Mouse (Mus musculus) forebrain, embryonic 14.5 days (tissue): Measurements from ENCODE around the gene Gm11172. TPM values are rescaled to one million over a fixed set of nuclear protein-coding genes. Genes with fewer than 3 reads are reported as not detected.
"Not testable (repeated sequence)": the region's sequence is repeated elsewhere in the genome, so short reads cannot be mapped to it uniquely, and the experiment has no call there.

Experiments
- ATAC-seq: fragments of 200-750 bp; cut with Nextera tagmentation; 2 replicates; pipeline ENCODE4 v1.8.0; 2017; ENCODE audit warnings: mild to moderate bottlenecking, moderate library complexity
- DNase-seq: peaks from one replicate; pipeline ENCODE4 v3.0.0-alpha.2; 2015; ENCODE audit warnings: low spot score
- H3K27ac ChIP-seq: fragments of 300-500 bp; sonication (generic); 2 replicates; pipeline ENCODE4 v1.5.1; 2014; ENCODE audit warnings: low read depth, mild to moderate bottlenecking, control low read depth, low read length, moderate library complexity
- H3K27me3 ChIP-seq: fragments of 300-500 bp; sonication (generic); replicated peaks from 2 replicates; pipeline ENCODE4 v1.6.1; 2014; ENCODE audit warnings: low read length, control low read depth, mixed read lengths; ENCODE audit not compliant: control insufficient read depth, insufficient read depth
- H3K36me3 ChIP-seq: fragments of 300-500 bp; sonication (generic); 2 replicates; pipeline ENCODE4 v1.6.1; 2014; ENCODE audit warnings: low read length, control low read depth; ENCODE audit not compliant: control insufficient read depth, insufficient read depth
- H3K4me1 ChIP-seq: fragments of 300-500 bp; sonication (generic); 2 replicates; pipeline ENCODE4 v1.6.1; 2014; ENCODE audit warnings: antibody characterized with exemption, low read length, control low read depth; ENCODE audit not compliant: control insufficient read depth, insufficient read depth
- H3K4me2 ChIP-seq: fragments of 300-500 bp; sonication (generic); 2 replicates; pipeline ENCODE4 v1.6.1; 2014; ENCODE audit warnings: mild to moderate bottlenecking, control low read depth, low read length
- H3K4me3 ChIP-seq: fragments of 300-500 bp; sonication (generic); 2 replicates; pipeline ENCODE4 v1.5.1; 2014; ENCODE audit warnings: low read depth, low read length, control low read depth
- H3K9ac ChIP-seq: fragments of 300-500 bp; sonication (generic); 2 replicates; pipeline ENCODE4 v1.6.1; 2014; ENCODE audit warnings: mild to moderate bottlenecking, low read length, control low read depth, moderate library complexity
- H3K9me3 ChIP-seq: fragments of 300-500 bp; sonication (generic); replicated peaks from 2 replicates; pipeline ENCODE4 v1.6.1; 2016; ENCODE audit warnings: low read length, control low read depth, mixed read lengths; ENCODE audit not compliant: control insufficient read depth
- WGBS: fragments of 180-500 bp; shearing (Covaris S2); extraction: QIAGEN DNeasy Blood & Tissue Kit; methylation state at CpG from one replicate; pipeline ENCODE4 v1.1.7; 2014; 5-methylcytosine and 5-hydroxymethylcytosine counted together
- polyA plus RNA-seq: library from polyadenylated mRNA; unstranded; fragments of >200 nt; fragmentation: Nextera tagmentation; extraction: Ambion mirVana; gene quantifications from 2 replicates; pipeline ENCODE4 v1.2.1, GENCODE M21; 2014

Gm11172 gene
- polyA plus RNA-seq, 1 experiment from 2014 or later, result not detected

- Histone ChIP-seq H3K4me3 (no peak overlapping the region), H3K4me2 (no peak overlapping the region), H3K9ac (no peak overlapping the region), H3K36me3 (no peaks in the 10 kb centered on the region), H3K4me1 (0 out of 2 replicates have a peak, but pooled peaks cover 3% of the 10 kb centered on the region), H3K9me3 (no peaks in the 10 kb centered on the region), H3K27ac (no peak overlapping the region), H3K27me3 (0 out of 2 replicates have a peak, but pooled peaks cover 7% of the 10 kb centered on the region)
- 50% methylated on average over 4 of the region's 4 CpGs for WGBS
- DNase-seq, result no peak
- no peak for ATAC-seq
Observed at GRCm38 (mm10) chr16:10788866-10789265, 23.8 kb upstream of the Gm11172 start.

- Histone ChIP-seq H3K27me3 (no peaks in the 10 kb centered on the region), H3K4me3 (no peak within 1 kb of the TSS), H3K36me3 (no peaks in the 10 kb centered on the region), H3K4me1 (no peaks in the 10 kb centered on the region), H3K4me2 (no peak within 1 kb of the TSS), H3K27ac (no peak within 1 kb of the TSS), H3K9ac (no peak within 1 kb of the TSS), H3K9me3 (no peaks in the 10 kb centered on the region)
- DNase-seq, result no peak
- 71% methylated on average over 9 of the region's 9 CpGs for WGBS
- no peak for ATAC-seq
Observed at GRCm38 (mm10) chr16:10790702-10791101, 22.0 kb upstream of the Gm11172 start, which contains the start of gene Prm3. Gene Prm3 (minus strand): TSS chr16:10790914.

GRCm38 (mm10) chr16:10796034-10796433 is 16.7 kb upstream of the Gm11172 start, which contains the start of gene Prm2:
Gene Prm2 (minus strand): TSS chr16:10796134.
- 80% methylated on average over 6 of the region's 6 CpGs for WGBS

GRCm38 (mm10) chr16:10802420-10802819 is 10.3 kb upstream of the Gm11172 start:
- not testable (repeated sequence) for H3K27me3 ChIP-seq, H3K36me3 ChIP-seq, H3K4me2 ChIP-seq, H3K4me1 ChIP-seq, H3K27ac ChIP-seq, DNase-seq, ATAC-seq, H3K9ac ChIP-seq, H3K9me3 ChIP-seq, H3K4me3 ChIP-seq
- 92% methylated on average over 3 of the region's 3 CpGs for WGBS

More at GRCm38 (mm10) chr16:10796034-10796433, 16.7 kb upstream of the Gm11172 start, which contains the start of gene Prm2:
- Histone ChIP-seq H3K27me3 (0 out of 2 replicates have a peak, but pooled peaks cover 2% of the 10 kb centered on the region), H3K4me2 (no peak within 1 kb of the TSS), H3K9me3 (no peaks in the 10 kb centered on the region), H3K9ac (no peak within 1 kb of the TSS), H3K27ac (no peak within 1 kb of the TSS), H3K36me3 (no peaks in the 10 kb centered on the region), H3K4me1 (no peaks in the 10 kb centered on the region), H3K4me3 (no peak within 1 kb of the TSS)
- ATAC-seq (no peak), DNase-seq (no peak)

DNA sequence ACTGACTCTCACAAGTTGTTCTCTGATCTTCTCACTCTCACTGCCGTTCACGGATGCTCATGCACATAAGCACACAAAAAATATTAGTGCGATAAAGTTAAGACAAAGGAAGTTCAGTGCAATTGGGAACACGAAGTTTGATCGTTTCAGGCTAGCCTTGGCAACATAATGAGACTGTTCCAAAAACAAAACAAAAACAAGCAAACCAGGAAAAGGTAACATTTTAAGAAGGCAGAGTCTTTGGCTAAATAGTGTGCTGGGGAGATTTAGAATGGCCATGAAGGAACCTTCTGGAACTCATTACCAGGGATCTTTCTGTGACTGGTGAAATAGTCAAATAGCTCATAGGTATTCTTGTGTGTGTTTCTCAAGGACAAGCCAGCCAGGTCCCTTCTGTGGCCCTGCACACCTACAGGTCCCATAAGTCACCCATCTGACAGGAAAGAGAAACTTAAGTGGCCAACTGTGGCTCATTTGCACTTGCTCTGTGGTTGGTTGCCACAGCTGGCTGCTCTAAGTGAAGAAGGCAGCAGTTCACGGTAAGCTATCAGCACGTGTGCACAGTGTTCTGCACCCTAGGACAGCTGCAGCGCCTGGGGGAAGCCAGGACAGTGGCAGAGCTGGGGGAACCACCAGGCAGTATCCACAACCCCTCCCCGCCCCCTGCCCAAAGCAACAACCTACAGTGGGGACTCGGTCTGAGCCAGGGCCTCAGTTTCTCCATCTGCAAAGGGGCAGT is 6.8 kb upstream of the Gm11172 start, which contains the start of gene Prm1:
Gene Prm1 (minus strand): TSS at position 51 of the 739 bp plus-strand sequence.
- Histone ChIP-seq H3K9ac (no peak within 1 kb of the TSS), H3K4me3 (no peak within 1 kb of the TSS), H3K27me3 (no peaks in the 10 kb centered on the region), H3K4me2 (no peak within 1 kb of the TSS), H3K9me3 (no peaks in the 10 kb centered on the region), H3K36me3 (no peaks in the 10 kb centered on the region), H3K27ac (no peak within 1 kb of the TSS), H3K4me1 (no peaks in the 10 kb centered on the region)
- 85% methylated on average over 10 of the region's 10 CpGs for WGBS
- no peak for ATAC-seq
- no peak for DNase-seq

GRCm38 (mm10) chr16:10810376-10810775 is 2.3 kb upstream of the Gm11172 start:
- 87% methylated on average over 1 of the region's 1 CpGs for WGBS
- H3K36me3 ChIP-seq, result no peaks in the 10 kb centered on the region
- no peaks in the 10 kb centered on the region for H3K27me3 ChIP-seq
- no peaks in the 10 kb centered on the region for H3K9me3 ChIP-seq
- no peaks in the 10 kb centered on the region for H3K4me1 ChIP-seq
- no peak overlapping the region for H3K4me3 ChIP-seq
- DNase-seq (no peak), ATAC-seq (no peak)
- H3K9ac ChIP-seq, result no peak overlapping the region
- no peak overlapping the region for H3K27ac ChIP-seq
- H3K4me2 ChIP-seq, result no peak overlapping the region

- Histone ChIP-seq H3K9ac (no peak overlapping the region), H3K27ac (no peak overlapping the region), H3K36me3 (no peaks in the 10 kb centered on the region), H3K9me3 (no peaks in the 10 kb centered on the region), H3K27me3 (no peaks in the 10 kb centered on the region), H3K4me3 (no peak overlapping the region), H3K4me1 (no peaks in the 10 kb centered on the region), H3K4me2 (no peak overlapping the region)
- WGBS, result 73% methylated on average over 4 of the region's 4 CpGs
- ATAC-seq (no peak), DNase-seq (no peak)
Observed at GRCm38 (mm10) chr16:10813726-10814125, 1.0 kb downstream of the Gm11172 start.

GRCm38 (mm10) chr16:10814864-10815263 is 2.1 kb downstream of the Gm11172 start:
- Histone ChIP-seq H3K36me3 (no peaks in the 10 kb centered on the region), H3K4me2 (no peak overlapping the region), H3K9me3 (no peaks in the 10 kb centered on the region), H3K4me1 (no peaks in the 10 kb centered on the region), H3K27ac (no peak overlapping the region), H3K9ac (no peak overlapping the region), H3K27me3 (no peaks in the 10 kb centered on the region), H3K4me3 (no peak overlapping the region)
- 92% methylated on average over 4 of the region's 4 CpGs for WGBS
- DNase-seq (no peak), ATAC-seq (no peak)

- Histone ChIP-seq H3K27ac (no peak overlapping the region), H3K9ac (no peak overlapping the region), H3K4me1 (no peaks in the 10 kb centered on the region), H3K4me3 (no peak overlapping the region), H3K9me3 (no peaks in the 10 kb centered on the region), H3K27me3 (no peaks in the 10 kb centered on the region), H3K36me3 (no peaks in the 10 kb centered on the region), H3K4me2 (no peak overlapping the region)
- ATAC-seq, result no peak
- DNase-seq, result no peak
- 77% methylated on average over 4 of the region's 4 CpGs for WGBS
Observed at GRCm38 (mm10) chr16:10818579-10819135, 5.9 kb downstream of the Gm11172 start.
